In the genomic region with DNA sequence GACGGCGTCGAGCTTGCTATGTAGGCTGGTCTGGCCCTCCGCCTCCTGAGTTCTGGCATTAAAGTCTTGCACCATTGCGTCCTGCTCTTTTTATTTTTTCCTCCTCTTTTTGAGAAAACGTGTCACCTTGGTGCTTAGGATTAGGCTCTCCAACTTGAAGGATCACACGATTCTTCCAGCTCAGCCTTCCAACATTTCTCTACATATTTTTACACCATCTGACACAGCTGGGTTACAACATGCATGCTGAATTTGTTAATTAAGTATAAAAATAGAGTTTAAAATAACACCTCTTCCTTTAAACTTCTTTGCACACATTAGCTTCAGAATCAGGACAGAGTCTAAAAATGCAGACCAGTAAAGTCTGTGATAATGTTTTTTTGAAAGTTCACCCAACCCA, we compare ENCODE assay signal across 28 mouse cellular contexts. TPM values are rescaled to one million over a fixed set of nuclear protein-coding genes. Genes with fewer than 3 reads are reported as not detected.
DNase-seq lines count a peak whose midpoint lies in the region; ATAC-seq and TF ChIP-seq lines count a peak whose summit lies in the region.
"Had no signal": no experiment of that assay in that cellular context is flagged by ENCODE, and none has a peak within 500 bp of the region (broad histone marks: within the 10 kb centered on the region; RNA-seq: fewer than 3 reads in every experiment).

No protein-coding gene starts in this region.

- no peaks in the 10 kb centered on the region for H3K27me3 ChIP-seq in kidney, adult 2 months (replicated peaks; ENCODE audit: control insufficient read depth, insufficient read depth, low read length)
- H3K27me3 ChIP-seq: CH12.LX; embryonic facial prominence, embryonic 12.5 days; forebrain, embryonic 13.5 days; forebrain, embryonic 15.5 days; Patski had no signal

- TF ChIP-seq POLR2A in olfactory bulb, adult 2 months (IDR thresholded peaks at IDR 0.05; ENCODE audit: insufficient read depth, low read depth, low read length) = no peak
- no peak for TF ChIP-seq POLR2A in kidney, adult 2 months (IDR thresholded peaks at IDR 0.05; ENCODE audit: low read depth, low read length)

- DNase-seq in frontal cortex, postnatal 10 days (ENCODE audit: low spot score in 2 of 2) = no peak
- no peak for DNase-seq in left cerebral cortex, adult 2 months (ENCODE audit: extremely low spot score in 1 of 2, low spot score in 2 of 2)
- DNase-seq in left cerebral cortex, adult 11 months (ENCODE audit: low spot score) = no peak
- DNase-seq in kidney, postnatal 14 days = no peak
- DNase-seq in kidney, adult 2 months = no peak
- DNase-seq: B cell, adult 2 months; cerebellum, adult 11 months; cerebellum, adult 18-20 months; cerebellum, adult 8-10 months; cerebellum, adult 9-11 months; cerebellum, postnatal 14 days; cerebellum, postnatal 36 days had no signal

- no peak overlapping the region for H3K4me3 ChIP-seq in left cerebral cortex, adult 2 months
- H3K4me3 ChIP-seq in olfactory bulb, adult 2 months (ENCODE audit: insufficient read depth, low read depth, low read length) = no peak overlapping the region
- no peak overlapping the region for H3K4me3 ChIP-seq in kidney, adult 2 months (ENCODE audit: insufficient read depth, low read depth, low read length)
- H3K4me3 ChIP-seq: embryonic facial prominence, embryonic 10.5 days; embryonic facial prominence, embryonic 12.5 days; forebrain, embryonic 13.5 days; forebrain, embryonic 15.5 days had no signal

- TF ChIP-seq CTCF in left cerebral cortex, adult 2 months (IDR thresholded peaks at IDR 0.05) = no peak
- TF ChIP-seq CTCF in olfactory bulb, adult 2 months (IDR thresholded peaks at IDR 0.05; ENCODE audit: insufficient read depth, low read depth, low read length) = no peak
- TF ChIP-seq CTCF in kidney, adult 2 months (conservative IDR thresholded peaks at IDR 0.05; ENCODE audit: insufficient read depth, insufficient read length, low read depth, low read length) = no peak

- WGBS in olfactory bulb, adult 2 months = 36% methylated on average over 7 of the region's 7 CpGs
- 78% methylated on average over 7 of the region's 7 CpGs for WGBS in kidney, adult 2 months

- ATAC-seq in frontal cortex, adult (ENCODE audit: low TSS enrichment) = peak; percentile 26
- ATAC-seq: activated CD4-positive, CD25-positive, alpha-beta regulatory T cell, adult 4 months; CD4-positive, CD25-positive, alpha-beta regulatory T cell, adult 4 months; forebrain, embryonic 13.5 days; forebrain, embryonic 15.5 days; Patski had no signal

- intact Hi-C loops in left cerebral cortex, adult 2 months (cut with DNase I) = loop anchor here (2.0 kb wide), 2 partner anchors 16 to 108 kb away; a partner anchor contains a TSS

- no peaks in the 10 kb centered on the region; the same call in none of the 2 replicates for H3K36me3 ChIP-seq in kidney, adult 2 months (ENCODE audit: control insufficient read depth, insufficient read depth, low read length)

- peaks cover 20% of the 10 kb centered on the region for H3K4me1 ChIP-seq in olfactory bulb, adult 2 months (ENCODE audit: control insufficient read depth, insufficient read depth, low read length)
- H3K4me1 ChIP-seq in kidney, adult 2 months (ENCODE audit: control insufficient read depth, insufficient read depth, low read length) = peaks cover 6% of the 10 kb centered on the region; the same call in 1 of the 2 replicates

- H3K27ac ChIP-seq in left cerebral cortex, adult 2 months = peak overlapping the region; percentile 90
- peak overlapping the region; percentile 54 for H3K27ac ChIP-seq in olfactory bulb, adult 2 months (ENCODE audit: insufficient read depth, low read depth, low read length)
- no peak overlapping the region for H3K27ac ChIP-seq in kidney, adult 2 months (ENCODE audit: insufficient read depth, low read depth, low read length)
- H3K27ac ChIP-seq: embryonic facial prominence, embryonic 10.5 days; embryonic facial prominence, embryonic 12.5 days; forebrain, embryonic 13.5 days; forebrain, embryonic 15.5 days had no signal

RNA-seq across cellular contexts. Expression of a gene that starts 4.7 kb away (rescaled TPM):
- total RNA-seq in left cerebral cortex, adult 2 months (2021) = 100 to 1,000 TPM; 221 to 228 TPM
- not detected in 2 replicates for polyA plus RNA-seq in olfactory bulb, adult 2 months (2012; ENCODE audit: insufficient read depth, insufficient read length, low replicate concordance, missing spikeins)
- 171 and 216 TPM in 2 replicates for polyA plus RNA-seq in kidney, adult 2 months (2012; rRNA removed)

RNA-seq across cellular contexts. Expression of a gene that starts 8.8 kb away (rescaled TPM):
- not detected for total RNA-seq in left cerebral cortex, adult 2 months (2021)
- polyA plus RNA-seq in olfactory bulb, adult 2 months (2012; ENCODE audit: insufficient read depth, insufficient read length, low replicate concordance, missing spikeins) = not detected in 2 replicates
- polyA plus RNA-seq in kidney, adult 2 months (2012; rRNA removed) = 0.54 and 1.3 TPM in 2 replicates
- total RNA-seq: adrenal gland, adult 18-20 months; adrenal gland, postnatal 14 days; CH12.LX; common myeloid progenitor, adult 5-6 weeks had no signal
- polyA plus RNA-seq: activated CD4-positive, CD25-positive, alpha-beta regulatory T cell, adult 4 months; CD4-positive, CD25-positive, alpha-beta regulatory T cell, adult 4 months; embryonic facial prominence, embryonic 14.5 days; forebrain, embryonic 11.5 days; forebrain, embryonic 13.5 days; G1E; Patski had no signal

RNA-seq across cellular contexts. Expression of a gene that starts 14.5 kb away (rescaled TPM):
- 10 to 100 TPM; 41.5 to 43.0 TPM for total RNA-seq in left cerebral cortex, adult 2 months (2021)
- polyA plus RNA-seq in olfactory bulb, adult 2 months (2012; ENCODE audit: insufficient read depth, insufficient read length, low replicate concordance, missing spikeins) = not detected in 2 replicates
- polyA plus RNA-seq in kidney, adult 2 months (2012; rRNA removed) = 19.0 and 24.6 TPM in 2 replicates

RNA-seq across cellular contexts. Expression of a gene that starts 29.0 kb away (rescaled TPM):
- total RNA-seq in left cerebral cortex, adult 2 months (2021) = 10 to 100 TPM; 21.6 to 25.6 TPM
- polyA plus RNA-seq in olfactory bulb, adult 2 months (2012; ENCODE audit: insufficient read depth, insufficient read length, low replicate concordance, missing spikeins) = not detected in 2 replicates
- 53.8 and 67.1 TPM in 2 replicates for polyA plus RNA-seq in kidney, adult 2 months (2012; rRNA removed)
